14 mouse cellular contexts compared by ENCODE assay signal in genomic region chr6:128006156-128006555, GRCm38 (mm10).
DNase-seq lines count a peak whose midpoint lies in the region; ATAC-seq lines count a peak whose summit lies in the region.
"Had no signal": no experiment of that assay in that cellular context is flagged by ENCODE, and none has a peak within 500 bp of the region (broad histone marks: within the 10 kb centered on the region; RNA-seq: fewer than 3 reads in every experiment).

No protein-coding gene starts in this region.

- no peak overlapping the region for H3K4me2 ChIP-seq in heart, embryonic 12.5 days
- H3K4me2 ChIP-seq: liver, embryonic 13.5 days had no signal

- WGBS in heart, embryonic 12.5 days, result 16% methylated on average over 8 of the region's 8 CpGs

- no peak overlapping the region for H3K9ac ChIP-seq in heart, embryonic 12.5 days
- H3K9ac ChIP-seq: liver, embryonic 13.5 days had no signal

- H3K4me3 ChIP-seq in heart, embryonic 12.5 days, result no peak overlapping the region
- H3K4me3 ChIP-seq: liver, embryonic 13.5 days had no signal

- peak overlapping the region; percentile 3; the same call in 1 of the 2 replicates for H3K27ac ChIP-seq in heart, embryonic 12.5 days (ENCODE audit: poor library complexity, severe bottlenecking)
- H3K27ac ChIP-seq: liver, embryonic 13.5 days had no signal

- no peak for DNase-seq in heart, postnatal 25 days (ENCODE audit: low spot score)
- peak; percentile 49 for DNase-seq in lung, postnatal 10 days
- DNase-seq in lung, adult 18-20 months, result no peak
- peak; percentile 44 for DNase-seq in CD4-positive, CD25-positive, alpha-beta regulatory T cell, adult 2 months (ENCODE audit: low read depth, low spot score)
- DNase-seq in naive thymus-derived CD4-positive, alpha-beta T cell, adult 2 months (ENCODE audit: low read depth), result peak; percentile 64
- DNase-seq in adrenal gland, postnatal 25 days, result no peak
- no peak for DNase-seq in embryo, embryonic 10.5 days (ENCODE audit: low spot score)
- DNase-seq: adrenal gland, postnatal 10 days; heart, postnatal 4 days; kidney, postnatal 10 days; liver, embryonic 13.5 days; retina, postnatal 1 day had no signal

- peaks cover 3% of the 10 kb centered on the region for H3K36me3 ChIP-seq in heart, embryonic 12.5 days
- H3K36me3 ChIP-seq: liver, embryonic 13.5 days had no signal

- H3K4me1 ChIP-seq in heart, embryonic 12.5 days (replicated peaks), result peaks cover 95% of the 10 kb centered on the region

- H3K27me3 ChIP-seq in heart, embryonic 12.5 days (replicated peaks), result no peaks in the 10 kb centered on the region
- H3K27me3 ChIP-seq: liver, embryonic 13.5 days had no signal

- intact Hi-C loops in heart, postnatal 25 days (cut with DNase I), result no loop called here

- ATAC-seq in heart, embryonic 12.5 days (ENCODE audit: insufficient number of reproducible peaks, low FRiP score), result no peak
- ATAC-seq: intestine, embryonic 16.5 days had no signal

- H3K9me3 ChIP-seq in heart, embryonic 12.5 days (replicated peaks), result no peaks in the 10 kb centered on the region
- H3K9me3 ChIP-seq: liver, embryonic 13.5 days had no signal

Comparison
In these comparisons a context has a peak if more than half of its experiments do, and no peak if none do; other contexts are left out.
1. DNase-seq: peak in lung, postnatal 10 days (single experiment), CD4-positive, CD25-positive, alpha-beta regulatory T cell, adult 2 months (single experiment) and naive thymus-derived CD4-positive, alpha-beta T cell, adult 2 months (single experiment); none in heart, postnatal 25 days (single experiment), lung, adult 18-20 months (0 of 2), adrenal gland, postnatal 25 days (single experiment) and embryo, embryonic 10.5 days (single experiment).